Mouse (Mus musculus) thymus, adult 18-20 months (tissue): ENCODE data around the gene Zkscan5.
"Not testable (repeated sequence)": the region's sequence is repeated elsewhere in the genome, so short reads cannot be mapped to it uniquely, and the experiment has no call there.

Experiments used
- DNase-seq, 2 experiments: peaks; one replicate each; pipeline ENCODE4 v3.0.0; 2022; ENCODE audit warnings: mixed read lengths in 2 of 2

Zkscan5 gene

GRCm38 (mm10) chr5:145203936-145204691 is at the start of gene Zkscan5:
Gene Zkscan5 (plus strand): TSS chr5:145204562.
- peak; percentile 96 to 97 for DNase-seq

DNA sequence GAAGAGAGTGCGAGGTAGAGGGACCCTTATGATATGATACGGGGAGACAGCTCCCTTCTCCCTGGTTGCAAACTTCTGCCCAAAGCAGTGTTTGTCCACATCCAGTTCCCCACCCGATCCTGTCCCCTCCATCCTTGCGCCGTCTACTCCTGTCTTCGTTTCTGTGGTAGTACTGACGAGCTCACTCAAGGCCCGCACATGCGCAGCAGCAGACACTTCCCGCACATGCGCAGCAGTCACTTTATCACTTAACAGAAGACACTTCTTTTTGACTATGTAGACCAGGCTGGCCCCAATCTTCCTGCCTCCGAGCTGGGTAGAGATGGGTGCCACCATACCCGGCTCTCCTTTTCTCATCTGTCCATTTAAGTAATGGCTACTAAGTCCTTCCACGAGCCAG is 43.0 kb upstream of the Zkscan5 start:
- DNase-seq, result no peak

- DNase-seq, result no peak
Measured at GRCm38 (mm10) chr5:145164710-145165109, 39.7 kb upstream of the Zkscan5 start.

GRCm38 (mm10) chr5:145165184-145165583 is 39.2 kb upstream of the Zkscan5 start:
- DNase-seq, result no peak

DNA sequence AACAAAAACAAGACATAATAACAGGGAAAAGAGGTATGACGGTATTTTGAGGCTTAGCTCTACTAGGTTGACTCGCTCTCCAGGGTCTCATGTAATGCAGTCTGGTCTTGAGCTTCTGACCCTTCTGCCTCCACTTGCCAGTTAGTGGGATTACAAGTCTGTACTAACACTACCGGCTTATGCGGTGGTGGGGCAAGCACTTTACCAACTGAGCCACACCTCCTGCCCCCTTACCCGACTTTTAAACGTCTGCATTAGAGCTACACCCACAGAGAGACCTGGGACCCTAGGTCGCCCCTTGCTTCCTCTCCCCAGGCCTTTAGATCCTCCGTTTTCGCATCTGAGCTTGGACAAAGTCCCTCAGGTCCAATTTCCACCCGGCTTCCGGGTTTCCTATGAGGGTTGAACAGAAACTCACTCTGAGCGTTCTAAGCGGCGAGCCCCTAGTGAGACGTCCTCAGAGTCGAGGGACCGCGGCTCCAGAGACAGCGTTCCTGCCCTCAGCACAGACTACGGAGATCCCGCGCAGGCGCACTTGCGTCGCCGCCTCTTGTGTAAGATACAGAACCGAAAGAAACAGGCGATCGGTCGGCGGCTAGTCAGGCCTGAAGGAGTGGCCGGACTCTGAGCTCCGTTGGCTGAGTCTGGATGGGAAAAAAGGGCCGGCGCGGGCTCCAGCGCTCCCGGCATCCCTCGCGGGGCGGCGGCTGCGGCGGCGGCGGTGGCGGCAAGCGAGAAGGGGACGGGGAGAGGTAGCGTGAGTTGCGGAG is 37.6 kb upstream of the Zkscan5 start, which contains the start of the genes Ptcd1 and Cpsf4:
TSS of gene Ptcd1 (minus strand) at position 573 of the 770 bp plus-strand sequence.
TSS of gene Cpsf4 (plus strand) at position 678 of the 770 bp plus-strand sequence.
- DNase-seq, result peak; percentile 98 to 99

DNA sequence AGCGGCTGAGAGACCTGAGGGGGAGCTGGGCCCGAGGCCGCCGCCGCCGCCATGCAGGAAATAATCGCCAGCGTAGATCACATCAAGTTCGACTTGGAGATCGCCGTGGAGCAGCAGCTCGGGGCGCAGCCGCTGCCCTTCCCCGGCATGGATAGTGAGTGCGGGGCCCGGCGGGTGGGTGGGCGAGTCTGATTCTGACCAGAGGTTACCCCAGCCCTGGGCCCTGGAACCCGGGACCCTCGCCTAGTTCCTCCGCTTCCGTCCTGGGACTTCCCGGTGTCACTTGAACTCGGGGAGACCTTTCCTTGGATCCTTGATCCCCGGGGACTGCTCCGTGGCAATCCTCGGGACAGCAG is 37.1 kb upstream of the Zkscan5 start:
- no peak for DNase-seq

DNA sequence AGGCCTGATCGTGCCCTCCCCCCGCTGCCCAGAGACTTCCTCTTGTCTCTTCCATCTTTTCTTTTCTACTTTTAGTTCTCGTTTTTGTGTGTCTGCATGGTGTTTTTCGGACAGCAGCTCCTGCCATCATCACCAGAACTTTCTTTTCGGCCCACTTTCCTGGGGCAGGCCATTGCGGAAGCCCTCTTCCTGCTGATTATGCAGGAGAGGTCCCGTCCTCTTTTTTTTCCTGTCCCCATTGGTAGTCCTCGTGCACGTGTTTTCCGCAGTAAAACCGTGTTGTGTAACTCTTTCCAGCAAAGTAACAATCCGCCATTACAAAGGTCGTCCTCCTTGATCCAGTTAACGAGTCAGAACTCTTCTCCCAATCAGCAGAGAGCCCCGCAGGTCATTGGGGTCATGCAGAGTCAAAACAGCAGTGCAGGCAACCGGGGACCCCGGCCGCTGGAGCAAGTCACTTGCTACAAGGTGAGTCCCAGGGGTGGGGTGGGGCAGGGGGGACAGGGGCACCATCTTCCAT is 25.8 kb upstream of the Zkscan5 start:
- DNase-seq, result no peak

DNA sequence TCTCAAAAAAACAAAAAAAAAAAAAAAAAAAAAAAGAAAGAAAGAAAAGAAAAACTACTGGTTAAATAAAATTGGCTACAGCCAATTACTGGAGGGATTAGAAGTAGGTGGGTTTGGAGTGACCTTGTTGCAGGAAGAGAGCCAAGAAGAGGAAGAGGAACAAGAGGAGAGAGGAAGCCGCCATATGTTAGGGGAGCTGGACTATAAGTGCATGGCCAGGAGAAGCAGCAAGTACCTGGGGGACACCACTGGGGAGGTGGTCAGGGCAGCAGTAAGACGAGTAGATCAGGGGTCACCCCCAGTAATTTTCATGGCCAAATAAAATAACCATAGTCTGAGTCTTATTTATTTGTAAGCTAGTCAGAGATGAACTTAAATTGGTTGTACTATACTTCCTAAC is 19.1 kb upstream of the Zkscan5 start:
- DNase-seq, result no peak

GRCm38 (mm10) chr5:145189416-145189815 is 14.9 kb upstream of the Zkscan5 start:
- DNase-seq, result no peak

GRCm38 (mm10) chr5:145190373-145190772 is 14.0 kb upstream of the Zkscan5 start:
- DNase-seq, result no peak

- peak; percentile 77 to 82 for DNase-seq
Measured at GRCm38 (mm10) chr5:145190875-145191798, 13.2 kb upstream of the Zkscan5 start.

DNA sequence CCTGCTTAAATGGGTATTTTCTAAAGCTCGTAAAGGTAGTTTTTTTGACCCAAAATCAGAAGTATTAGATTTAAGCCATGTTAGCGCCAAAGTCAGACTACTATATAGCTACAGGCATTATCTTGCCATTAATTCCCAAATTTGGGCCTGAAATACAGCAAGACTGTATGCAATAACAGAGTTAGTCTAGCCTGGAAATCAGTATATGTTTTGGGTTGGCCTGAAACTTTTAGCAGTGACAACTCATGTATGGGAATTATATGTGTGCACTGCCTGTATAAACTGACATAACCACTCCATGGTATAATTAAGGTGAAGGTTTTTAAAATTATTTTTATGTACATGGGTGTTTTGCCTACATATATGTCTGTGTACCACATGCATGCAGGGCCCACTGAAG is 12.4 kb upstream of the Zkscan5 start, which contains the start of gene Atp5j2:
TSS of gene Atp5j2 (minus strand) at position 101 of the 400 bp plus-strand sequence.
- DNase-seq, result no peak

- no peak for DNase-seq
Measured at GRCm38 (mm10) chr5:145200387-145200786, 4.0 kb upstream of the Zkscan5 start.

- DNase-seq, result peak; percentile 33 to 64
Measured at GRCm38 (mm10) chr5:145201321-145201991, 2.9 kb upstream of the Zkscan5 start, which contains the start of gene Zkscan14. Gene Zkscan14 (minus strand): TSS chr5:145201868.

- no peak for DNase-seq
Measured at GRCm38 (mm10) chr5:145202446-145202845, 1.9 kb upstream of the Zkscan5 start.

DNA sequence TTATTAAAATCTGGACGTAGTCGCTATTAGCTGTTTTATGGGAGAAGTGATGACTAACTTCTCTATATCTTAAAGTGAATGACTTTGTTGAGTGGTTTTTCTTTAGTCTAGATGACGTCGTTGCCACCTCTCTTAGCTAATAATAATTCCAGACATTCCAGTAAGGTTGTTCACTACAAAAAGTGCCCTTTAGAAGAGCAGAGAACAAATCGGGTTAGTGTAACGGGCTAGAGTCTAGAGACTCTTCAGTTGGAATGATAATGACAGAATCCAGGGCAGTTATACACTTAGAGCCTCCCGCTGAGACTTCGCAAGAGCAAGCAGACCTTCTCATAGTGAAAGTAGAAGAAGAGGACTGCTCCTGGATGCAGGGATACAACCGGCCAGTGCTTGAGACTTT is 679 bp downstream of the Zkscan5 start:
- DNase-seq, result no peak

GRCm38 (mm10) chr5:145207385-145207784 is 3.0 kb downstream of the Zkscan5 start:
- DNase-seq, result no peak

DNA sequence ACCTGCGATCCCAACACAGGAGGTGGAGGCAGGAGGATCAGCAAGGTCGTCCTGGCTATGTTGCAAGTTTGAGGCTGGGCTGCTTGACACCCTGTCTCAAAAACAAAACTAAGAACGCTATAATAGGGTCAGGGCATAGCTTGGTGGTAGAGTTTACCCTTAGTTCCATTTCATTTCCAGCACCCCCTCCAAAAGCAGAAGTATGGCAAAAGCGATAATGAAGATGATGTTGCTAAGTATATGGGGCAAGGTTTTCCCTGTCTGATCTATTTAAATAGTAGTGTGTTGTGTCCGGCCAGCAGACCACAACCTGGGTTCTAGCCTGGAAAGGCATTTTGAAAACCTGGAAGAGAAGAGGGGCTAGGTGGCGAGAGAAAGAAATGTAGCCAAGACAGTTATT is 3.6 kb downstream of the Zkscan5 start:
- no peak for DNase-seq

- DNase-seq, result not testable (repeated sequence)
Measured at GRCm38 (mm10) chr5:145208391-145208790, 4.0 kb downstream of the Zkscan5 start.

- no peak for DNase-seq
Measured at GRCm38 (mm10) chr5:145211340-145211739, 7.0 kb downstream of the Zkscan5 start.

- DNase-seq, result no peak
Measured at GRCm38 (mm10) chr5:145212216-145212615, 7.9 kb downstream of the Zkscan5 start.

GRCm38 (mm10) chr5:145213505-145213904 is 9.1 kb downstream of the Zkscan5 start:
- DNase-seq, result no peak
